Mouse (Mus musculus) megakaryocyte progenitor cell, adult 5-6 weeks (primary cell): ENCODE results near the gene Acta1. TPM values are rescaled to one million over a fixed set of nuclear protein-coding genes. Genes with fewer than 3 reads are reported as not detected.

Experiments used
- ATAC-seq: replicated peaks from 2 replicates; pipeline ENCODE4 v1.8.0; 2016; ENCODE audit warnings: mild to moderate bottlenecking, moderate TSS enrichment, inconsistent platforms; ENCODE audit not compliant: poor library complexity
- total RNA-seq, 2 experiments: library from RNA; stranded (forward) in 1 of 2; stranded (reverse) in 1 of 2; fragments of 157-497, 149-512 nt in 1 of 2; fragments of 200-1000 nt in 1 of 2; gene quantifications; 2 replicates each; pipeline versions ENCODE4 v1.2.3 to v1.2.4; 2015 to 2017

Gene Acta1
- total RNA-seq, 2 experiments from 2014 or later, result not detected

- no peak for ATAC-seq
These were observed 48.0 kb downstream of the Acta1 start for GRCm38 (mm10) chr8:123846509-123846908.

- ATAC-seq, result no peak
These were observed 48.6 kb downstream of the Acta1 start for GRCm38 (mm10) chr8:123845991-123846390.

- peak; percentile 73 for ATAC-seq
These were observed 49.4 kb downstream of the Acta1 start for GRCm38 (mm10) chr8:123845114-123845513.

GRCm38 (mm10) chr8:123844341-123844740 lies 50.2 kb downstream of the Acta1 start:
- ATAC-seq, result no peak

GRCm38 (mm10) chr8:123842086-123842485 lies 52.5 kb downstream of the Acta1 start:
- no peak for ATAC-seq

Other genes with a start within 250 kb of the Acta1 start
- gene Rhou, start 240.8 kb downstream of the Acta1 start, total RNA-seq (2015), result 7.9 and 9.6 TPM in 2 replicates
- gene Rhou, start 240.8 kb downstream of the Acta1 start, total RNA-seq (2017), result 4.9 and 5.3 TPM in 2 replicates
- gene Rab4a, start 88.8 kb downstream of the Acta1 start, total RNA-seq (2015), result 5.3 and 12.5 TPM in 2 replicates
- 5.2 and 5.9 TPM in 2 replicates for gene Rab4a, start 88.8 kb downstream of the Acta1 start, total RNA-seq (2017)
- 5.3 and 6.9 TPM in 2 replicates for gene Ccsap, start 34.5 kb downstream of the Acta1 start, total RNA-seq (2015)
- gene Ccsap, start 34.5 kb downstream of the Acta1 start, total RNA-seq (2017), result 6.3 and 8.4 TPM in 2 replicates
- gene Nup133, start 54.5 kb upstream of the Acta1 start, total RNA-seq (2015), result 27.8 and 28.7 TPM in 2 replicates
- gene Nup133, start 54.5 kb upstream of the Acta1 start, total RNA-seq (2017), result 28.2 and 33.0 TPM in 2 replicates
- gene Abcb10, start 88.4 kb upstream of the Acta1 start, total RNA-seq (2015), result 15.5 and 18.2 TPM in 2 replicates
- 25.0 and 26.7 TPM in 2 replicates for gene Abcb10, start 88.4 kb upstream of the Acta1 start, total RNA-seq (2017)
- gene Taf5l, start 126.6 kb upstream of the Acta1 start, total RNA-seq (2015), result 30.5 and 32.8 TPM in 2 replicates
- gene Taf5l, start 126.6 kb upstream of the Acta1 start, total RNA-seq (2017), result 32.8 and 34.4 TPM in 2 replicates
- gene Urb2, start 126.8 kb upstream of the Acta1 start, total RNA-seq (2015), result 25.5 and 29.6 TPM in 2 replicates
- 23.9 and 24.2 TPM in 2 replicates for gene Urb2, start 126.8 kb upstream of the Acta1 start, total RNA-seq (2017)